Mouse (Mus musculus): ENCODE measurements at regions not wholly inside any gene's neighbourhood (a gene's known extent, or its start where the extent isn't known, plus 50 kb on each side); places are given as distances from the start of the nearest gene placed in this dataset.

DNA sequence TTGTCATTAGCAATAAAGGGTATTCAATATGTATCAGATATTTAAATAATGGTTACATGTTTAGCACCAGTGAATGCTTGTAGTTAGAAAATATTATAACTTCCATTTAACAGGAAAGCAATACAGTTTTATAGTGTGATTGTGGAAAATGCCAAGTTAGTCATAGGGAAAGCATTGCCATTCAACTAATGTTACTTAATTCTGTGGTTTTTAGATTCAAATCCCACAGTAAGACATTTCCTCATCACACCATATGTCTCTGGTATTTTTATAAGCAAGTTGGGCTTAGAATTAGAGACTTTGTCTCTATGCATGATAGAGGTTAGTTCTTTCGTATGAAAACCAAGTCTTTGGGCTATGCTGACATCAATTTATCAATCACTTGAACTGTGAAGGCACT lies 133.0 kb downstream of the Prr30 start:
- DNase-seq (ENCODE audit: extremely low read depth) = no peak
- Histone ChIP-seq H3K79me2 (replicated peaks; ENCODE audit: control insufficient read depth, extremely low read depth, insufficient read depth, poor library complexity, severe bottlenecking) (no peaks in the 10 kb centered on the region), H3K9ac (ENCODE audit: insufficient read depth, low read depth) (no peak overlapping the region), H3K9me3 (replicated peaks; ENCODE audit: low read length) (no peaks in the 10 kb centered on the region), H3K36me3 (replicated peaks in 1 of 2; ENCODE audit: control insufficient read depth in 1 of 2, insufficient read depth in 1 of 2, low read length in 1 of 2) (no peaks in the 10 kb centered on the region), H3K4me1 (ENCODE audit: control insufficient read depth in 1 of 2, insufficient read depth in 2 of 2) (peaks cover 0 to 5% of the 10 kb centered on the region in 2 experiments; a peak in 2 of 4 replicates), H3K4me2 (ENCODE audit: insufficient read depth, low read depth, poor library complexity, severe bottlenecking) (no peak overlapping the region), H3K27ac (ENCODE audit: insufficient read depth, low read depth) (no peak overlapping the region), H3K27me3 (replicated peaks) (no peaks in the 10 kb centered on the region), H3K4me3 (replicated peaks in 1 of 3; ENCODE audit: low read depth in 2 of 3, low read length in 2 of 3, poor library complexity in 1 of 3) (no peak overlapping the region)
- dilution Hi-C loops (cut with MboI; ENCODE audit: extremely low pct_ligation_motif_present, extremely low pct_unique_long_range_greater_than_20kb, low sequenced_read_pairs) = no loop called here
- in situ Hi-C loops (cut with MboI; ENCODE audit: low pct_ligation_motif_present, low pct_unique_long_range_greater_than_20kb, low sequenced_read_pairs) = no loop called here
- TF ChIP-seq JUN (IDR thresholded peaks at IDR 0.05; ENCODE audit: insufficient read depth, low read depth, low read length) (no peak), NRF1 (IDR thresholded peaks at IDR 0.05; ENCODE audit: low read depth, low read length) (no peak), NELFE (IDR thresholded peaks at IDR 0.05; ENCODE audit: low read depth, low read length) (no peak), IRF4 (IDR thresholded peaks at IDR 0.05; ENCODE audit: low read depth, low read length) (no peak), ZNF384 (IDR thresholded peaks at IDR 0.05; ENCODE audit: low read depth, low read length) (no peak), CTCF (conservative IDR thresholded peaks at IDR 0.05 in 1 of 2, IDR thresholded peaks at IDR 0.05 in 1 of 2; ENCODE audit: low read depth in 2 of 2, low read length in 2 of 2) (no peak), SIN3A (IDR thresholded peaks at IDR 0.05; ENCODE audit: low read length) (no peak), MXI1 (IDR thresholded peaks at IDR 0.05; ENCODE audit: low read depth, low read length) (no peak), MEF2A (IDR thresholded peaks at IDR 0.05; ENCODE audit: borderline replicate concordance, low read depth, low read length) (no peak), ZKSCAN1 (IDR thresholded peaks at IDR 0.05; ENCODE audit: borderline replicate concordance, low read depth, low read length) (no peak), HCFC1 (IDR thresholded peaks at IDR 0.05; ENCODE audit: low read depth, low read length) (no peak), SMC3 (IDR thresholded peaks at IDR 0.05; ENCODE audit: low read depth, low read length) (no peak), RCOR1 (conservative IDR thresholded peaks at IDR 0.05; ENCODE audit: low read depth, low read length) (no peak), POLR2A (IDR thresholded peaks at IDR 0.05; ENCODE audit: low read depth, low read length) (no peak), GABPA (IDR thresholded peaks at IDR 0.05; ENCODE audit: insufficient replicate concordance, low read depth, low read length) (no peak), CHD2 (IDR thresholded peaks at IDR 0.05; ENCODE audit: low read length) (no peak)

DNA sequence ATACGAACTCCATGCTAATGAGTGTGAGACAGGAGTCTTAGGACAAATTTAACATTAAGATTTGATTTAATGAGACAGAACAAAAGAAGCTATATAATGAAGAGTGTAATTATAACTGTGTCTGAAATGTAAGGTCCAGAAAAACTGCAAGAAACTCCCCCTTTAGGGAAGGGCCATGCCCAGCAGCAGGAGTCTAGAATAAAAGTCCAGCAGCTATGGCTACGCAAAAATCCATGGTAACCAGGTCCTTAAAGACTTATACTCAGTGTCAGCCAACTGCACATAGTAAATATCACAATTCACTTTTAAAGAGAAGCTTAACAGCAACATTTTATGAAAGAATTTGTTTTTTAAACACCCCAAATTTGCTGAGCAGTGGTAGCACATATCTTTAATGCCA lies 143.3 kb downstream of the Prr30 start:
- no peak for TF ChIP-seq USF2 (conservative IDR thresholded peaks at IDR 0.05; ENCODE audit: low read depth, low read length)
- TF ChIP-seq RAD21 (IDR thresholded peaks at IDR 0.05; ENCODE audit: low read depth, low read length) = no peak
- no peak for TF ChIP-seq ZC3H11A (IDR thresholded peaks at IDR 0.05; ENCODE audit: low read depth, low read length)
- TF ChIP-seq JUND (conservative IDR thresholded peaks at IDR 0.05; ENCODE audit: low read depth, low read length) = no peak
- no peak for TF ChIP-seq JUN (IDR thresholded peaks at IDR 0.05; ENCODE audit: insufficient read depth, low read depth, low read length)
- no peak for TF ChIP-seq MAFK (IDR thresholded peaks at IDR 0.05; ENCODE audit: insufficient replicate concordance, low read length)
- no peak for TF ChIP-seq ZNF384 (IDR thresholded peaks at IDR 0.05; ENCODE audit: low read depth, low read length)
- no peak for TF ChIP-seq RCOR1 (conservative IDR thresholded peaks at IDR 0.05; ENCODE audit: low read depth, low read length)
- no peak for TF ChIP-seq ZKSCAN1 (IDR thresholded peaks at IDR 0.05; ENCODE audit: borderline replicate concordance, low read depth, low read length)
- TF ChIP-seq CHD1 (IDR thresholded peaks at IDR 0.05; ENCODE audit: low read depth, low read length) = no peak
- TF ChIP-seq USF1 (IDR thresholded peaks at IDR 0.05; ENCODE audit: low read depth, low read length) = no peak
- no peak for TF ChIP-seq E2F4 (IDR thresholded peaks at IDR 0.05; ENCODE audit: insufficient replicate concordance, low read depth, low read length)
- no peak for TF ChIP-seq MAX (IDR thresholded peaks at IDR 0.05; ENCODE audit: low read length)
- TF ChIP-seq BHLHE40 (IDR thresholded peaks at IDR 0.05; ENCODE audit: low read depth, low read length) = no peak
- TF ChIP-seq MEF2A (IDR thresholded peaks at IDR 0.05; ENCODE audit: borderline replicate concordance, low read depth, low read length) = no peak
- TF ChIP-seq UBTF (IDR thresholded peaks at IDR 0.05; ENCODE audit: low read depth, low read length) = no peak
- no peak for TF ChIP-seq POLR2AphosphoS2 (IDR thresholded peaks at IDR 0.05; ENCODE audit: low read depth, low read length)
- no peak for TF ChIP-seq TBP (conservative IDR thresholded peaks at IDR 0.05; ENCODE audit: low read depth, low read length)
- no peak for TF ChIP-seq EP300 (IDR thresholded peaks at IDR 0.05; ENCODE audit: low read length)
- TF ChIP-seq NRF1 (IDR thresholded peaks at IDR 0.05; ENCODE audit: low read depth, low read length) = no peak
- in situ Hi-C loops (cut with MboI; ENCODE audit: low pct_ligation_motif_present, low pct_unique_long_range_greater_than_20kb, low sequenced_read_pairs) (no loop called here), dilution Hi-C loops (cut with MboI; ENCODE audit: extremely low pct_ligation_motif_present, extremely low pct_unique_long_range_greater_than_20kb, low sequenced_read_pairs) (no loop called here)
- H3K79me2 ChIP-seq (replicated peaks; ENCODE audit: control insufficient read depth, extremely low read depth, insufficient read depth, poor library complexity, severe bottlenecking) = no peaks in the 10 kb centered on the region
- no peak overlapping the region for H3K27ac ChIP-seq (ENCODE audit: insufficient read depth, low read depth)
- no peak for DNase-seq (ENCODE audit: extremely low read depth)
- H3K27me3 ChIP-seq (replicated peaks) = no peaks in the 10 kb centered on the region
- no peak overlapping the region for H3K4me3 ChIP-seq (replicated peaks in 1 of 3; ENCODE audit: low read depth in 2 of 3, low read length in 2 of 3, poor library complexity in 1 of 3)
- no peaks in the 10 kb centered on the region for H3K36me3 ChIP-seq (replicated peaks in 1 of 2; ENCODE audit: control insufficient read depth in 1 of 2, insufficient read depth in 1 of 2, low read length in 1 of 2)
- no peaks in the 10 kb centered on the region for H3K4me1 ChIP-seq (ENCODE audit: control insufficient read depth in 1 of 2, insufficient read depth in 2 of 2)
- H3K4me2 ChIP-seq (ENCODE audit: insufficient read depth, low read depth, poor library complexity, severe bottlenecking) = no peak overlapping the region
- no peak overlapping the region for H3K9ac ChIP-seq (ENCODE audit: insufficient read depth, low read depth)
- no peaks in the 10 kb centered on the region for H3K9me3 ChIP-seq (replicated peaks; ENCODE audit: low read length)
